Mouse (Mus musculus): ENCODE measurements around the gene Iqsec1.

Gene Iqsec1

GRCm38 (mm10) chr6:90620791-90621583, 367.5 kb downstream of the Iqsec1 start:
- no peak for DNase-seq (ENCODE audit: low read depth, low spot score)

- no peak for DNase-seq (ENCODE audit: low read depth, low spot score)
These were observed 368.5 kb downstream of the Iqsec1 start for GRCm38 (mm10) chr6:90619936-90620335.

- no peak for DNase-seq (ENCODE audit: low read depth, low spot score)
These were observed 369.5 kb downstream of the Iqsec1 start for GRCm38 (mm10) chr6:90618821-90619636.

GRCm38 (mm10) chr6:90618274-90618673, 370.2 kb downstream of the Iqsec1 start:
- no peak for DNase-seq (ENCODE audit: low read depth, low spot score)

- DNase-seq (ENCODE audit: low read depth, low spot score): no peak
These were observed 372.0 kb downstream of the Iqsec1 start for GRCm38 (mm10) chr6:90616481-90616880.

- DNase-seq (ENCODE audit: low read depth, low spot score): no peak
These were observed 372.5 kb downstream of the Iqsec1 start for GRCm38 (mm10) chr6:90615991-90616390.

GRCm38 (mm10) chr6:90615362-90615761, 373.1 kb downstream of the Iqsec1 start:
- no peak for DNase-seq (ENCODE audit: low read depth, low spot score)

GRCm38 (mm10) chr6:90613277-90613676, 375.2 kb downstream of the Iqsec1 start:
- no peak for DNase-seq (ENCODE audit: low read depth, low spot score)

- DNase-seq (ENCODE audit: low read depth, low spot score): no peak
These were observed 378.2 kb downstream of the Iqsec1 start for GRCm38 (mm10) chr6:90610248-90610647.

- DNase-seq (ENCODE audit: low read depth, low spot score): peak; percentile 62
These were observed 380.3 kb downstream of the Iqsec1 start for GRCm38 (mm10) chr6:90608186-90608585.

- peak; percentile 88 for DNase-seq (ENCODE audit: low read depth, low spot score)
These were observed 381.3 kb downstream of the Iqsec1 start for GRCm38 (mm10) chr6:90607196-90607595.

- peak; percentile 87 for DNase-seq (ENCODE audit: low read depth, low spot score)
These were observed 381.9 kb downstream of the Iqsec1 start for GRCm38 (mm10) chr6:90606538-90606937.
